Mouse (Mus musculus): ENCODE measurements around the gene Nckap5. TPM values are rescaled to one million over a fixed set of nuclear protein-coding genes. Genes with fewer than 3 reads are reported as not detected.

Gene Nckap5
- 7.6 TPM for polyA plus RNA-seq (2014; fragmentation: Illumina TruSeq; extraction: RNeasy Lipid Tissue Mini Kit (QIAGEN cat#74804); ENCODE audit: low read depth, low replicate concordance)

DNA sequence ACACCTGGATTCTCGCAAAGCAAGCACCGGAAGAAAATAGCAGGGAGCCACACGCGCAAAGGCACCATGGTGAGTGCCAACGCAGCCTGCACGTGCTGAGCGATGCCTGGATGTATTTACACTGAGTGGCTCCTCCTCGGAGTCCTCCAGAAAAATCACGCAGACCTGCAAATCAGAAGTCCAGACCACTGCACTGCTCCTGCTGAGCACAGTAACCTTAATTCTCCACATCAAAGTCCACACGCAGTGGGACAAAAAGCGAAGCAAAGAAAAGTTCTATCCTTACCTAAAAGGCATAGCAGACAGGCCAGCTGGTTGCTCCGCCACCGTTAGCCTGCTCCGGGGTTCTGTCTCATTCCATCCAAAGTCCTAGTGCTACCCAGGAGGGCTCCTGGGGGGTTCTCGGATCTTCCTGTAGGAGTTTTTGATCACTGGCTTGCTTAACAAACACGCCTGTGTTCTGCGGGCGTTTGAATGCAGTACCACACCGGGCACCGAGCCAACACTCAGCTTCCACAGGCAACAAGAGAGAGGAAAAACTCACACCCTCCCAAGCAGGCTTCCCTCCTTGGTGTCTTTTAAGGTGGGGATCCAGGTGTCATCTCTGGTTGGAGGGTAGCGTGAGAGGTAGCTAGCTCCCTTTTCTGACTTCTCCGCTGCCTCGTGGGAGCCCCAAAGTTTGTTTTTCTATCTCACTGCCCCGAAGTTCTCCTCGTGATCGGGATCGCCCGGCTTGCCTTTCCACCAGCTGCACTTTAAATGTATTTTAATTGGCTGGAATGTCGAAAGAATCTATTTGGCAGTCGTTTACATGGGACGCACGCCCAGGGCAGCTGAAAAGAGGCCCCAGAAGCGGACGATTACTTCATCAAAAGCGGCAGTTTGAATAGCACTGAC, at the start of gene Nckap5:
TSS of gene Nckap5 (minus strand) at position 769 of the 897 bp plus-strand sequence.

DNA sequence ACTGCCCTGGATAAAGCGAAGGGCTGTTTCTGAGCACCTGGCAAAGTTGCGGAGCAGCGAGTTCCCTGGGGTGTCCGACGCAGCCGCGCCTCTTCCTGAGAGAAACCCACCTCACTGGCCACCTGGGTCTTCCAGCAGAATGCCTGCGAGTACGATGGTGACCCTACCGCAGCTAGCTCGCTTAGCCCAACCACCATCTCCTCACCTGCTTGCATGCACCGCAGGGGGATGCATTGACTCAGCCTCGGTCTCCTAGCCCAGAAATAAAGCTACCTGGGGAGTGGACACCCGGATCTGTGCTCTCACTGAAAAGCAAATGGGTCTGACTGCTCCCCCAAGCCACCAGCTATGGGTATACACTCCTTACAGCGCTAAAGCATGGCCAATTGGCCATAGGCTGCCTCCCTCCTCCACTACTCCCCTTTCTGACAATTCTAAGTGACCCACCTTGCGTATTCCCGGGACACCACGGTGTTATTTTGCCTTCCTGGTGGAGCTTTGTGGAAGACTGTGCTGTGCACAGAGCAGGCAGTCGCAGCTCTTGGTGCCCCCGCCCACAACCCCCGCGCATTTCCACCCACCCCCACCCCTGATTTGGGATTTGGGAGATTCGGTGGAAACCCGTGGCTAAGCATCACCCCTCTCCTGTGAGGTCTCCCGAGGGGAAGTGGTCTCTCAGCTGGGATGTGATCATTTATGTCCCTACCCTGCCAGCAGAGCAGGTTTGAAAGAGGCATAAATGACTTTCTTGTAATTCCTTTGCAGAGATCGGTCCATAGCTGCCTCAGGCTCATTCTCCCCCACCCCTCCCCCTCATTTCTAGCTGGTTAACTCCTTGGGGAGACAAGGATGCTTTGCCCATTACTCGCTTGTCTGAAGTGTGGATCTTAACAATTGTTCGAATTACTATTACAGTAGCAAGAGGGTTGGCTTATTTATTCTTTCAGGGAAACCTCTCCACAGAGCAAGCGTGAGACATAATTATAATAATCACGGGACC, 917.7 kb downstream of the Nckap5 start, which contains the start of gene Lypd1:
TSS of gene Lypd1 (minus strand) at position 501 of the 1,000 bp plus-strand sequence.

